Mouse (Mus musculus): Measurements from ENCODE around the gene Utrn. TPM values are rescaled to one million over a fixed set of nuclear protein-coding genes. Genes with fewer than 3 reads are reported as not detected.
A peak's percentile ranks its signal among the peaks of the same experiment; 100 is the strongest.
"Not testable (repeated sequence)": the region's sequence is repeated elsewhere in the genome, so short reads cannot be mapped to it uniquely, and the experiment has no call there.

Gene Utrn
- polyA plus RNA-seq, 1 experiment from 2014 or later = 67.9 TPM

DNA sequence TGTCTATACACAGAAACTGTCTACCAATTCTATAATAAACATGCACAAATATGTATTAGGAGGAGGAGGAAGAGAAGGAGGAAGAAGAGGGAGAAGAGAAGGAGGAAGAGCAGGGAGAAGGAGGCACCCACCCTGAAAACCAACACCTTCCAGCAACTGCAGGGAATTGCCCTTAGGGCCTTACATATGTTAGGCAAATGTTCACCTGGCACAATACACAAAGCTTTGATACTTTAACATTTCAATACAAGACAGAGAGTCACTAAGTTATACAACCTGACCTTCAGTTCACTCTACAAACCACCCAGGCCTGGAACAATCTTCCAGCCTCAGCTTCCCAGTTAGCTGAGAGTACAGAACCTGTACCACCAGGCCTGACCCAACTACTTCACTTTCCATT, 260.5 kb downstream of the Utrn start:
- no peak for TF ChIP-seq CTCF (IDR thresholded peaks at IDR 0.05; ENCODE audit: low read depth)
- no peak overlapping the region for H3K4me3 ChIP-seq (ENCODE audit: low read depth, low read length)
- H3K9me3 ChIP-seq (ENCODE audit: low read depth, low read length) = no peaks in the 10 kb centered on the region
- ATAC-seq (ENCODE audit: insufficient read depth) = no peak
- H3K4me1 ChIP-seq (ENCODE audit: insufficient read depth) = no peaks in the 10 kb centered on the region
- H3K9ac ChIP-seq = no peak overlapping the region
- DNase-seq = no peak
- no peaks in the 10 kb centered on the region for H3K36me3 ChIP-seq (ENCODE audit: insufficient read depth)
- H3K27me3 ChIP-seq (ENCODE audit: insufficient read depth, low read length) = no peaks in the 10 kb centered on the region
- no peak overlapping the region for H3K4me2 ChIP-seq
- no peak overlapping the region for H3K27ac ChIP-seq (ENCODE audit: low read depth)

DNA sequence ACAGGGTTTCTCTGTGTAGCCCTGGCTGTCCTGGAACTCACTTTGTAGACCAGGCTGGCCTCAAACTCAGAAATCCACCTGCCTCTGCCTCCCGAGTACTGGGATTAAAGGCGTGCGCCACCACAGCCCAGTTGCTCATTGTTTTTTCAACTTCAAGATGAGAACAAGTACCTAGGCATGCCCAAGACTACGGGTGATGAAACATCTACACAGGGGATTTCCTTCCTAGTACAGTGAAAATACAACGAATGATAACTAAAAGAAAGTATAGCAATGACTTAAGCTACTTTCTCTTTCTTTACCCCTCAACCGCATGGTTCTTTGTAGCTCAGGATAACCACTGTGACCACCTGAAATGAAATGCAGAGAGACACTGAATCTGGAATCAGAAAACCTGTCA, 262.0 kb downstream of the Utrn start:
- H3K27ac ChIP-seq (ENCODE audit: low read depth); H3K4me1 ChIP-seq (ENCODE audit: insufficient read depth); H3K36me3 ChIP-seq (ENCODE audit: insufficient read depth); ATAC-seq (ENCODE audit: insufficient read depth); DNase-seq; H3K9me3 ChIP-seq (ENCODE audit: low read depth, low read length); H3K4me3 ChIP-seq (ENCODE audit: low read depth, low read length); H3K9ac ChIP-seq; H3K27me3 ChIP-seq (ENCODE audit: insufficient read depth, low read length); H3K4me2 ChIP-seq: not testable (repeated sequence)
- 88% methylated on average over 6 of the region's 6 CpGs for WGBS

DNA sequence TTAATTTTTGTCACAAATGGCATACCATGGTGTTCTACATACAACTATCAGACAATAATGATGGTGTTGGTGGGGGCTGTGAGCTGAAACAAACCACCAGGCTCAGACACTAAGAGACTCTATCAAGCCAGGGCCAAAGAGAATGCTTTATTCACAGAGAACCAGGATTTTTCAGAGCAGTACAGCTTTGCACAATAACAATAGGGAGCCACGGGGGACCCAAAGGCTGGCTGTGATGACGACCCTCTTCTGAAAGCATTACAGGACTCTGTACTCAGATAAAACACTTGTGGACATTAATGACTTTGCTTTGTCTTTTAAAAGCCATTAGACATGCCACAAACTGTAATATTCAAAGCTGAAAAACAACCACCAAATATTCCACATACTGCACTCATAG, 273.8 kb downstream of the Utrn start:
- DNase-seq (no peak), ATAC-seq (ENCODE audit: insufficient read depth) (no peak)
- no peak for TF ChIP-seq CTCF (IDR thresholded peaks at IDR 0.05; ENCODE audit: low read depth)
- no peak overlapping the region for H3K4me2 ChIP-seq
- H3K4me3 ChIP-seq (ENCODE audit: low read depth, low read length) = no peak overlapping the region
- H3K9ac ChIP-seq = no peak overlapping the region
- no peaks in the 10 kb centered on the region for H3K9me3 ChIP-seq (ENCODE audit: low read depth, low read length)
- H3K4me1 ChIP-seq (ENCODE audit: insufficient read depth) = no peaks in the 10 kb centered on the region
- H3K27ac ChIP-seq (ENCODE audit: low read depth) = no peak overlapping the region
- no peaks in the 10 kb centered on the region for H3K36me3 ChIP-seq (ENCODE audit: insufficient read depth)
- no peaks in the 10 kb centered on the region for H3K27me3 ChIP-seq (ENCODE audit: insufficient read depth, low read length)
- 73% methylated on average over 2 of the region's 2 CpGs for WGBS

DNA sequence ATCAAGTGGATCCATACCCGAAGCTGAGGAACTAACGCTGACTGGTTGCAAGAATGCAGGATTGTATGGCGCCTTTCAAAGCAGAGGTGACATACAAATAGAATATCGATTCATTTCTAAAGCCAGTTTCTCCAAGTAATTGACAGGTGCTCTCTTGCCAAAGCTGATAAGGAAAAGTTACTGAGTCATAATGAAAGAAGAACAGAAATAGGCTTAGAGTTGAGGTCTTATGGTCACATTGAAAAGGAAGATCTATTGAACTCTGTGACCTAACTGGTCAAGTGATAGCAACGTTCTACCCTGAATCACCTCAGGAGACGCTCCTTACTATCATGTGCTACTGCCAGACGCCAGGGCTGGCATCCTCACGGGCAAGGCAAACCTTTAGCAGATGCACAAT, 274.2 kb downstream of the Utrn start:
- no peak overlapping the region for H3K4me2 ChIP-seq
- H3K27ac ChIP-seq (ENCODE audit: low read depth) = no peak overlapping the region
- no peak for DNase-seq
- H3K9me3 ChIP-seq (ENCODE audit: low read depth, low read length) = no peaks in the 10 kb centered on the region
- no peak for ATAC-seq (ENCODE audit: insufficient read depth)
- no peak for TF ChIP-seq CTCF (IDR thresholded peaks at IDR 0.05; ENCODE audit: low read depth)
- no peaks in the 10 kb centered on the region for H3K4me1 ChIP-seq (ENCODE audit: insufficient read depth)
- H3K4me3 ChIP-seq (ENCODE audit: low read depth, low read length) = no peak overlapping the region
- H3K9ac ChIP-seq = no peak overlapping the region
- no peaks in the 10 kb centered on the region for H3K27me3 ChIP-seq (ENCODE audit: insufficient read depth, low read length)
- WGBS = 85% methylated on average over 8 of the region's 8 CpGs
- no peaks in the 10 kb centered on the region for H3K36me3 ChIP-seq (ENCODE audit: insufficient read depth)

DNA sequence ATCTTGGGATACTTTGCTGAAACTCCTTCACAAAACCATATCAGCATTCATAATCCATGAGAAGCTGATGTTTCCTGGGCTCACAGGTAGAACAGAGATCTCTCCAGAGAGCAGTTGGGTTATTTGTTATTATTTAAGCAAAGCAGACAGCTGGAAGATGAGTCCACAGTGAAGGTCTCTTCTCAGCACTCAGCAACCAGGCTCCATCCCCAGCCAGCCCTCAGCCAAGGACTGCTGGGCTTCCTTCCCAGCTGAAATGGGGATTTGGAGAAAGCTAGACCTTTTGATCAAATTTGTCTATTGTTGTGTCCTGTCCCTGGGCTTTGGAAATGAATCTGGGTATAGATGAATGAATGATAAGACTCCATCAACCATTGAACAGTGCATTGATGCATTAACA, 276.1 kb downstream of the Utrn start:
- no peaks in the 10 kb centered on the region for H3K27me3 ChIP-seq (ENCODE audit: insufficient read depth, low read length)
- DNase-seq (no peak), ATAC-seq (ENCODE audit: insufficient read depth) (no peak)
- TF ChIP-seq CTCF (IDR thresholded peaks at IDR 0.05; ENCODE audit: low read depth) = no peak
- no peaks in the 10 kb centered on the region for H3K4me1 ChIP-seq (ENCODE audit: insufficient read depth)
- no peak overlapping the region for H3K4me3 ChIP-seq (ENCODE audit: low read depth, low read length)
- H3K4me2 ChIP-seq = no peak overlapping the region
- no peaks in the 10 kb centered on the region for H3K9me3 ChIP-seq (ENCODE audit: low read depth, low read length)
- H3K36me3 ChIP-seq (ENCODE audit: insufficient read depth) = no peaks in the 10 kb centered on the region
- H3K27ac ChIP-seq (ENCODE audit: low read depth) = no peak overlapping the region
- H3K9ac ChIP-seq = no peak overlapping the region

DNA sequence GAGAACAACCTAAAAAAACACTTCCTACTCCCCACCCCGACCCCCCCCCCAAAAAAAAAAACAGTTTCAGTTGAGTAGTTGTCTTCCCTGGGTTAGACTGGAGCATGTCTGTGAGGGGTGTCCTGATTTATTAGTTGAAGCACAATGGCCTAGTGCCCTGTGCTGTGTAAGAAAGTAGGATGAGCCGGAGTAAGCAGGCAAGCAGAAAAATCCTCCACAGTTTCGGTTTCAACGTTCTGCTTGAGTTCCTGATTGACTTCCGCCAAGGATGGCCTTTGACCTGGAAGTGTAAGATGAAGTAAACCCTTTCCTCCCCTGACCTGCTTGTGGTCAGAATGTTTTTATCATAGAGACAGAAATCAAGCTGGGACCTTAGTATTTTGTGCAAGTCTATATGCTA, 277.2 kb downstream of the Utrn start:
- Histone ChIP-seq H3K9me3 (ENCODE audit: low read depth, low read length) (no peaks in the 10 kb centered on the region), H3K9ac (no peak overlapping the region), H3K27ac (ENCODE audit: low read depth) (no peak overlapping the region), H3K4me1 (ENCODE audit: insufficient read depth) (no peaks in the 10 kb centered on the region), H3K27me3 (ENCODE audit: insufficient read depth, low read length) (no peaks in the 10 kb centered on the region), H3K4me3 (ENCODE audit: low read depth, low read length) (no peak overlapping the region), H3K36me3 (ENCODE audit: insufficient read depth) (no peaks in the 10 kb centered on the region), H3K4me2 (no peak overlapping the region)
- DNase-seq = peak; percentile 44
- no peak for TF ChIP-seq CTCF (IDR thresholded peaks at IDR 0.05; ENCODE audit: low read depth)
- 41% methylated on average over 5 of the region's 5 CpGs for WGBS
- ATAC-seq (ENCODE audit: insufficient read depth) = no peak

DNA sequence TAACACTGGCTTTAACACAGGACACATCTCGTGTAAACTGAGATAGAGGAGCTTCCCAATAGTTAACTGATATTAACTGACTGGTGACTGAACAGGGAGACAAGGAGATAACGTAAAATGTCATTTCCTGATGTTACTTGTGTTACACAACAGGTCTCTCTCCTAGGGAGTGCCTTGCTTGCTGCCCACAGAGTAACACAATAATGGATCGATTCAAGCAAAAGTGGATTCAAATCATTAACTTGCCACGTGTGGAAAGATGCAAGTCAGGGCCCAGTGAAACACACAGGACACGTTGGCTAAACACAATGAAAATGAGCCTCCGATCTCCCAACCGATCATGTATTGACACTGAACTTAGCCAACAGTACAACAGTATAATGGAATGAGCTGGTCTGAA, 281.1 kb downstream of the Utrn start:
- WGBS = 82% methylated on average over 7 of the region's 7 CpGs
- Histone ChIP-seq H3K27ac (ENCODE audit: low read depth) (no peak overlapping the region), H3K4me2 (no peak overlapping the region), H3K9ac (no peak overlapping the region), H3K27me3 (ENCODE audit: insufficient read depth, low read length) (no peaks in the 10 kb centered on the region), H3K4me1 (ENCODE audit: insufficient read depth) (no peaks in the 10 kb centered on the region), H3K4me3 (ENCODE audit: low read depth, low read length) (no peak overlapping the region), H3K9me3 (ENCODE audit: low read depth, low read length) (peaks cover 5% of the 10 kb centered on the region; the same call in 1 of the 2 replicates), H3K36me3 (ENCODE audit: insufficient read depth) (no peaks in the 10 kb centered on the region)
- TF ChIP-seq CTCF (IDR thresholded peaks at IDR 0.05; ENCODE audit: low read depth) = no peak
- DNase-seq (no peak), ATAC-seq (ENCODE audit: insufficient read depth) (no peak)

DNA sequence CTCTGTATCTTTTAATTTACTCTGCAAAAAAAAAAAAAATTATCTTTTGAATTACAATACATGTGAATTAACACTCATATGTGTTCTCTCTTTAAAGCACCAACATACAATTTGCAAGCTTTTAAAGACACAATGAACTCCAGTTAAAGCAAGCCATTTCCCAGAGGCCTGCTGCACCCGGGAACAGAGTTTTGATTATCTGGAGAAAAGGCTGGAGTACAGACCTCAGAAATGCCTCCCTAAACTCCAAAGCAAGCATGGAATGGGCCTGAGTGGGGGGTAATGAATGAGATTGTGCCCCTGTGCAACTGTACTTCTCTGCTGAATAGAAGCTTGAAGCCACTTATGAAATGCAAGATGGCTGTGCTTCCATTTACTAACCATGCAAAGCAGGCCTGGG, 281.8 kb downstream of the Utrn start:
- WGBS = 83% methylated on average over 1 of the region's 1 CpGs
- no peak overlapping the region for H3K27ac ChIP-seq (ENCODE audit: low read depth)
- no peak for ATAC-seq (ENCODE audit: insufficient read depth)

More for the DNA sequence above, 281.8 kb downstream of the Utrn start:
- DNase-seq = no peak
- no peaks in the 10 kb centered on the region for H3K36me3 ChIP-seq (ENCODE audit: insufficient read depth)
- no peak for TF ChIP-seq CTCF (IDR thresholded peaks at IDR 0.05; ENCODE audit: low read depth)
- H3K9me3 ChIP-seq (ENCODE audit: low read depth, low read length) = peaks cover 5% of the 10 kb centered on the region; the same call in 1 of the 2 replicates
- no peaks in the 10 kb centered on the region for H3K4me1 ChIP-seq (ENCODE audit: insufficient read depth)
- no peak overlapping the region for H3K4me2 ChIP-seq
- H3K27me3 ChIP-seq (ENCODE audit: insufficient read depth, low read length) = no peaks in the 10 kb centered on the region
- H3K9ac ChIP-seq = no peak overlapping the region
- no peak overlapping the region for H3K4me3 ChIP-seq (ENCODE audit: low read depth, low read length)
